Comparison of ENCODE assay signal across 10 mouse cellular contexts in genomic region chr2:144265916-144266683, GRCm38 (mm10). TPM values are rescaled to one million over a fixed set of nuclear protein-coding genes. Genes with fewer than 3 reads are reported as not detected.
DNase-seq lines count a peak whose midpoint lies in the region; ATAC-seq and TF ChIP-seq lines count a peak whose summit lies in the region.
"Had no signal": no experiment of that assay in that cellular context is flagged by ENCODE, and none has a peak within 500 bp of the region (broad histone marks: within the 10 kb centered on the region; RNA-seq: fewer than 3 reads in every experiment).

No protein-coding gene starts in this region.

- peaks cover 0 to 6% of the 10 kb centered on the region in 2 experiments; a peak in 2 of 4 replicates for H3K4me1 ChIP-seq in ES-E14 (ENCODE audit: control insufficient read depth in 2 of 2, insufficient read depth in 2 of 2, low read length in 2 of 2, poor library complexity in 1 of 2)
- H3K4me1 ChIP-seq in embryonic fibroblast, embryonic 13.5 days (ENCODE audit: control insufficient read depth, insufficient read depth, low read length) = no peaks in the 10 kb centered on the region
- peaks cover 41% of the 10 kb centered on the region for H3K4me1 ChIP-seq in forebrain, embryonic 15.5 days

- TF ChIP-seq CTCF in embryonic fibroblast, embryonic 13.5 days (IDR thresholded peaks at IDR 0.05; ENCODE audit: borderline replicate concordance, insufficient read depth, low read length) = no peak

- in situ Hi-C loops in ES-E14 (cut with MboI; ENCODE audit: low sequenced_read_pairs in 2 of 2, unreplicated experiment in 2 of 2) = no loop called here

- H3K79me2 ChIP-seq in macrophage (ENCODE audit: inconsistent target) = peaks cover 94% of the 10 kb centered on the region

- H3K9me3 ChIP-seq in ES-E14 (ENCODE audit: control insufficient read depth, insufficient read depth, low read depth, low read length) = no peaks in the 10 kb centered on the region
- H3K9me3 ChIP-seq in forebrain, embryonic 15.5 days = no peaks in the 10 kb centered on the region
- H3K9me3 ChIP-seq: midbrain, embryonic 12.5 days had no signal

- H3K27ac ChIP-seq in ES-E14 (ENCODE audit: insufficient read depth, low read depth, low read length, poor library complexity, severe bottlenecking) (no peak overlapping the region), macrophage (peak overlapping the region; percentile 96)
- H3K27ac ChIP-seq in embryonic fibroblast, embryonic 13.5 days (ENCODE audit: insufficient read depth, low read length) = no peak overlapping the region
- H3K27ac ChIP-seq in forebrain, embryonic 15.5 days (replicated peaks) = no peak overlapping the region
- H3K27ac ChIP-seq: midbrain, embryonic 12.5 days had no signal

- no peak for ATAC-seq in forebrain, embryonic 15.5 days (replicated peaks)

- H3K9ac ChIP-seq in ES-E14 (ENCODE audit: insufficient read depth, low read depth, low read length, poor library complexity, severe bottlenecking) = peak overlapping the region; percentile 47
- H3K9ac ChIP-seq in forebrain, embryonic 15.5 days (replicated peaks) = no peak overlapping the region
- H3K9ac ChIP-seq: midbrain, embryonic 12.5 days had no signal

- TF ChIP-seq POLR2A in embryonic fibroblast, embryonic 13.5 days (IDR thresholded peaks at IDR 0.05; ENCODE audit: low read depth, low read length) = no peak

- 8% methylated on average over 4 of the region's 4 CpGs for WGBS in macrophage (ENCODE audit: missing documents)
- 43% methylated on average over 4 of the region's 4 CpGs for WGBS in forebrain, embryonic 15.5 days

- no peaks in the 10 kb centered on the region for H3K27me3 ChIP-seq in forebrain, embryonic 15.5 days
- H3K27me3 ChIP-seq: midbrain, embryonic 12.5 days had no signal

- H3K4me2 ChIP-seq in forebrain, embryonic 15.5 days (replicated peaks) = no peak overlapping the region
- H3K4me2 ChIP-seq: midbrain, embryonic 12.5 days had no signal

- DNase-seq in layer of hippocampus, adult 11-12 months (ENCODE audit: low spot score) = peak; percentile 42
- DNase-seq in layer of hippocampus, postnatal 10 days (ENCODE audit: low spot score in 2 of 2) = no peak
- DNase-seq in ES-E14 (ENCODE audit: low read depth, low spot score) = no peak
- DNase-seq in urinary bladder, postnatal 4 days (ENCODE audit: low spot score in 2 of 2) = no peak
- DNase-seq: kidney, postnatal 4 days; right cerebral cortex, adult 18-20 months had no signal

- H3K36me3 ChIP-seq in ES-E14 (ENCODE audit: control insufficient read depth, insufficient read depth, low read length, poor library complexity, severe bottlenecking) = peaks cover 29% of the 10 kb centered on the region
- H3K36me3 ChIP-seq in macrophage (ENCODE audit: inconsistent target) = peaks cover 8% of the 10 kb centered on the region; the same call in 1 of the 2 replicates
- no peaks in the 10 kb centered on the region for H3K36me3 ChIP-seq in forebrain, embryonic 15.5 days

- H3K4me3 ChIP-seq in ES-E14 (ENCODE audit: insufficient read depth in 1 of 2, low read depth in 1 of 2, low read length in 2 of 2, poor library complexity in 1 of 2, severe bottlenecking in 1 of 2) = peak overlapping the region; percentile 89 to 97
- H3K4me3 ChIP-seq in embryonic fibroblast, embryonic 13.5 days (ENCODE audit: insufficient read depth, low read length) = peak overlapping the region; percentile 15
- peak overlapping the region; percentile 95 for H3K4me3 ChIP-seq in macrophage (ENCODE audit: inconsistent target)
- H3K4me3 ChIP-seq in forebrain, embryonic 15.5 days = no peak overlapping the region
- H3K4me3 ChIP-seq: midbrain, embryonic 12.5 days had no signal

TF ChIP-seq in ES-E14, 5 proteins besides CTCF, POLR2A, EP300 and RAD21:
- TF ChIP-seq ZNF384 (IDR thresholded peaks at IDR 0.05; ENCODE audit: low read depth, low read length) (no peak), MAFK (IDR thresholded peaks at IDR 0.05; ENCODE audit: insufficient read depth, low read depth, low read length) (no peak)

RNA-seq across cellular contexts. Expression of gene Mgme1, which starts 4.4 kb away (rescaled TPM):
- 1 to 10 TPM; 2.9 to 3.2 TPM for total RNA-seq in layer of hippocampus, postnatal 10 days (2021)
- 19.5 and 22.4 TPM in 2 replicates for total RNA-seq in ES-E14 (2012; rRNA removed)
- 4.9 and 5.2 TPM in 2 replicates for polyA plus RNA-seq in embryonic fibroblast, embryonic 13.5 days (2011; ENCODE audit: insufficient read length, low read depth, missing spikeins)
- total RNA-seq in macrophage (2018; cell fraction: chromatin; rRNA removed) = 10 to 100 TPM in 1 of 26 experiments, 1 to 10 TPM in 25; 1.1 to 10.1 (median 3.2) TPM
- total RNA-seq in macrophage (2018; cell fraction: cytosol; rRNA removed) = 1 to 10 TPM; 2.1 to 9.7 (median 7.2) TPM
- total RNA-seq in macrophage (2018; cell fraction: nucleus; rRNA removed) = 10 to 100 TPM in 3 of 26 experiments, 1 to 10 TPM in 23; 2.3 to 11.6 (median 5.4) TPM
- polyA plus RNA-seq in macrophage (2018) = 6.5 to 9.0 TPM (median 8.4 TPM) in 3 replicates
- 10.9 and 12.8 TPM in 2 replicates for polyA plus RNA-seq in forebrain, embryonic 15.5 days (2015; fragmentation: Nextera tagmentation; extraction: Ambion mirVana)

RNA-seq across cellular contexts. Expression of gene Snx5, which starts 4.6 kb away (rescaled TPM):
- 10 to 100 TPM; 67.9 to 68.7 TPM for total RNA-seq in layer of hippocampus, postnatal 10 days (2021)
- 184 and 236 TPM in 2 replicates for total RNA-seq in ES-E14 (2012; rRNA removed)
- 233 and 284 TPM in 2 replicates for polyA plus RNA-seq in embryonic fibroblast, embryonic 13.5 days (2011; ENCODE audit: insufficient read length, low read depth, missing spikeins)
- total RNA-seq in macrophage (2018; cell fraction: chromatin; rRNA removed) = 1,000 to 10,000 TPM in 9 of 26 experiments, 100 to 1,000 TPM in 17; 133 to 1,527 (median 536) TPM
- 100 to 1,000 TPM; 263 to 703 (median 483) TPM for total RNA-seq in macrophage (2018; cell fraction: cytosol; rRNA removed)
- 100 to 1,000 TPM; 172 to 865 (median 371) TPM for total RNA-seq in macrophage (2018; cell fraction: nucleus; rRNA removed)
- 614 to 688 TPM (median 618 TPM) in 3 replicates for polyA plus RNA-seq in macrophage (2018)
- polyA plus RNA-seq in forebrain, embryonic 15.5 days (2015; fragmentation: Nextera tagmentation; extraction: Ambion mirVana) = 58.8 and 62.4 TPM in 2 replicates
